Mouse (Mus musculus) adrenal gland, adult (tissue): ENCODE data around the gene Gfra1.

Experiments used
- DNase-seq, 2 experiments: peaks; one replicate each; pipeline ENCODE4 v3.0.0; 2022 to 2023; ENCODE audit warnings: low spot score in 1 of 2; ENCODE audit not compliant: inconsistent age in 2 of 2

The Gfra1 gene

GRCm38 (mm10) chr19:58396604-58396984 lies 59.1 kb downstream of the Gfra1 start:
- no peak for DNase-seq

GRCm38 (mm10) chr19:58395785-58396603 lies 59.7 kb downstream of the Gfra1 start:
- DNase-seq: no peak

- DNase-seq: no peak
Measured at GRCm38 (mm10) chr19:58393121-58393520, 62.6 kb downstream of the Gfra1 start.

GRCm38 (mm10) chr19:58391796-58392195 lies 63.9 kb downstream of the Gfra1 start:
- DNase-seq: no peak

GRCm38 (mm10) chr19:58389466-58389865 lies 66.2 kb downstream of the Gfra1 start:
- no peak for DNase-seq

GRCm38 (mm10) chr19:58388851-58389447 lies 66.8 kb downstream of the Gfra1 start:
- no peak for DNase-seq

GRCm38 (mm10) chr19:58383273-58383672 lies 72.4 kb downstream of the Gfra1 start:
- no peak for DNase-seq

GRCm38 (mm10) chr19:58382535-58382934 lies 73.2 kb downstream of the Gfra1 start:
- no peak for DNase-seq

GRCm38 (mm10) chr19:58377969-58378368 lies 77.7 kb downstream of the Gfra1 start:
- DNase-seq: no peak

- DNase-seq: no peak
Measured at GRCm38 (mm10) chr19:58376675-58377102, 79.0 kb downstream of the Gfra1 start.

- no peak for DNase-seq
Measured at GRCm38 (mm10) chr19:58374648-58375047, 81.1 kb downstream of the Gfra1 start.

- DNase-seq: no peak
Measured at GRCm38 (mm10) chr19:58374155-58374554, 81.6 kb downstream of the Gfra1 start.

GRCm38 (mm10) chr19:58368513-58368912 lies 87.2 kb downstream of the Gfra1 start:
- DNase-seq: no peak

- no peak for DNase-seq
Measured at GRCm38 (mm10) chr19:58364688-58365087, 91.0 kb downstream of the Gfra1 start.

- no peak for DNase-seq
Measured at GRCm38 (mm10) chr19:58360982-58361381, 94.7 kb downstream of the Gfra1 start.

- DNase-seq: no peak
Measured at GRCm38 (mm10) chr19:58358063-58358462, 97.6 kb downstream of the Gfra1 start.

- DNase-seq: no peak
Measured at GRCm38 (mm10) chr19:58353953-58354352, 101.8 kb downstream of the Gfra1 start.

GRCm38 (mm10) chr19:58353260-58353870 lies 102.3 kb downstream of the Gfra1 start:
- DNase-seq: no peak

- DNase-seq: no peak
Measured at GRCm38 (mm10) chr19:58349890-58350408, 105.8 kb downstream of the Gfra1 start.

GRCm38 (mm10) chr19:58345137-58345536 lies 110.6 kb downstream of the Gfra1 start:
- no peak for DNase-seq

GRCm38 (mm10) chr19:58341351-58341750 lies 114.4 kb downstream of the Gfra1 start:
- DNase-seq: no peak

GRCm38 (mm10) chr19:58340221-58340620 lies 115.5 kb downstream of the Gfra1 start:
- DNase-seq: no peak
